Mouse (Mus musculus) testis, adult 2 months (tissue): ENCODE measurements around the gene Olfr223. TPM values are rescaled to one million over a fixed set of nuclear protein-coding genes. Genes with fewer than 3 reads are reported as not detected.

ENCODE experiments used
- H3K27ac ChIP-seq: fragments of 200-500 bp; 2 replicates; pipeline ENCODE4 v1.5.1; 2012; ENCODE audit warnings: low read depth, low read length; ENCODE audit not compliant: control insufficient read depth, insufficient read depth
- H3K27me3 ChIP-seq: fragments of 200-500 bp; 2 replicates; pipeline ENCODE4 v1.6.1; 2012; ENCODE audit warnings: mild to moderate bottlenecking, low read length, moderate library complexity; ENCODE audit not compliant: control insufficient read depth, insufficient read depth
- H3K36me3 ChIP-seq: fragments of 200-500 bp; 2 replicates; pipeline ENCODE4 v1.6.1; 2012; ENCODE audit warnings: mild to moderate bottlenecking, low read length; ENCODE audit not compliant: control insufficient read depth, insufficient read depth
- H3K4me1 ChIP-seq: fragments of 200-500 bp; 2 replicates; pipeline ENCODE4 v1.6.1; 2012; ENCODE audit warnings: low read length; ENCODE audit not compliant: control insufficient read depth, insufficient read depth
- H3K4me3 ChIP-seq: fragments of 200-500 bp; 2 replicates; pipeline ENCODE4 v1.5.1; 2012; ENCODE audit warnings: low read depth, mild to moderate bottlenecking, low read length, moderate library complexity, mixed read lengths; ENCODE audit not compliant: control insufficient read depth
- CTCF ChIP-seq: fragments of 200-500 bp; IDR thresholded peaks from 2 replicates; pipeline ENCODE4 v1.5.1; 2012; ENCODE audit warnings: low read depth, mild to moderate bottlenecking, inconsistent platforms, low read length, moderate library complexity; ENCODE audit not compliant: control insufficient read depth, insufficient read depth, insufficient replicate concordance
- POLR2A ChIP-seq: fragments of 200-500 bp; IDR thresholded peaks from 2 replicates; pipeline ENCODE4 v1.6.1; 2012; ENCODE audit warnings: low read depth, mild to moderate bottlenecking, inconsistent platforms, low read length, moderate library complexity; ENCODE audit not compliant: control insufficient read depth
- polyA plus RNA-seq: library from polyadenylated mRNA; depleted of rRNA; stranded (reverse); fragments of >200 nt; gene quantifications from 2 replicates; pipeline ENCODE4 v1.2.3, GENCODE M21; 2012; rRNA removed

Olfr223 gene
- polyA plus RNA-seq, 1 experiment: not detected

DNA sequence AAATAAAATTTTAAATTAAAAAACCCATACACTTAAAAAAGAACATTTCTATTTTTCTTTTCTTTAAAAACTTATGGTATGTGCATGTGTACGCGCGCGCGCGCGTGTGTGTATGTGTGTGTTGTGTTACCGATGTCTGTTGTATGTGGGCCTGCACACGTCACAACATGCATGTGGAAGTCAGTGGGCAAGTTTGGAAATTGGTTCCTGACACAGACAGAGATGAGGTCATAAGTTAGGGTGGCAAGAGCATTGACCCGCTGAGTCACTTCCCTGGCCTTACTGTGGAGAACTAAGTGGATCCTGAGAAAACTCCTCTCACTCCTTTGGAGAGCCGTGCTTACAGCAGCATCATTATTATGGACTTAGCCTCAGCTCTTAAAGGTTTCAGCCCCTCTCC, 39.0 kb downstream of the Olfr223 start:
- TF ChIP-seq CTCF (no peak), POLR2A (no peak)
- H3K27ac ChIP-seq: no peak overlapping the region
- no peaks in the 10 kb centered on the region for H3K36me3 ChIP-seq
- no peaks in the 10 kb centered on the region for H3K27me3 ChIP-seq
- no peaks in the 10 kb centered on the region for H3K4me1 ChIP-seq
- no peak overlapping the region for H3K4me3 ChIP-seq

DNA sequence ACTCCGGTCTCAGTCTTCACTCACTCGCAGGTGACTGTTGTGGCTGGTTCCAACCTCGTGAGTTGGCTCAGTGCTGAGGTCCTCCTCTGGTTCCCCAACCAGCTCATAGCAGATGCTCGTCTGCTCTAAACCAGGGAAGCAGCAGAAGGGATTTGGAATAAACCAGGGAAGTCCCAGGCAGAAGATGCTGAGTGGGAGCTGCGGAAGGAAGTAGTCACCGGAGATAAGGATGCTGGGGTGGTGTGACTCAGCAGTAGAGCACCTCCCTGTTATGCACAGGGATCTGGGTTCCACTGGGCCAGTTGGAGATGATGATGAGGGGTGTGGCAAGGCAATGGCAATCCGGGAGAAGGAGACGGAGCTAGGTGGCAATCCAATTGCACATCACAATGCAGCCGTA, 49.1 kb downstream of the Olfr223 start:
- H3K4me1 ChIP-seq: no peaks in the 10 kb centered on the region; the same call in 1 of the 2 replicates
- no peak overlapping the region for H3K27ac ChIP-seq
- H3K4me3 ChIP-seq: no peak overlapping the region
- TF ChIP-seq POLR2A (no peak), CTCF (no peak)
- no peaks in the 10 kb centered on the region for H3K36me3 ChIP-seq
- no peaks in the 10 kb centered on the region for H3K27me3 ChIP-seq

DNA sequence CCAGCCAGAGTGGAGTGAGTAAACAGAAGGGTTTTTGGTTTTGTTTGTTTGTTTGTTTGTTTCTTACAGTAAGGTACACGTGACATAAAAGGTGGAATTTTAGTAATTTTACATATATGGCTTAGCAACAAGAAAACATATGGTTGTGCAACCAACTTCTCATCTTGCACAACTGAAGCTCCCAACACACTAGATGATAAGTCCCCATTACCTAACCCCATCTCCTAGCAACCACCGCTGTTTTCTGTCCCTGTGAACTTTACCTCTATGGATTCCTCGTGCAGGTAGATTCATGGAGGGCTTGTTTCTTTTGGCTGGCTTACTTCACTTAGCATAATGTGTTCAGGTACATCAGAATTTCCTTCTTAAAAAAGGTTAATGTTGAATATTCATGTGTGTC, 49.7 kb downstream of the Olfr223 start:
- Histone ChIP-seq H3K27ac (no peak overlapping the region), H3K36me3 (no peaks in the 10 kb centered on the region), H3K4me3 (no peak overlapping the region), H3K4me1 (peaks cover 3% of the 10 kb centered on the region), H3K27me3 (no peaks in the 10 kb centered on the region)
- no peak for TF ChIP-seq CTCF
- no peak for TF ChIP-seq POLR2A

DNA sequence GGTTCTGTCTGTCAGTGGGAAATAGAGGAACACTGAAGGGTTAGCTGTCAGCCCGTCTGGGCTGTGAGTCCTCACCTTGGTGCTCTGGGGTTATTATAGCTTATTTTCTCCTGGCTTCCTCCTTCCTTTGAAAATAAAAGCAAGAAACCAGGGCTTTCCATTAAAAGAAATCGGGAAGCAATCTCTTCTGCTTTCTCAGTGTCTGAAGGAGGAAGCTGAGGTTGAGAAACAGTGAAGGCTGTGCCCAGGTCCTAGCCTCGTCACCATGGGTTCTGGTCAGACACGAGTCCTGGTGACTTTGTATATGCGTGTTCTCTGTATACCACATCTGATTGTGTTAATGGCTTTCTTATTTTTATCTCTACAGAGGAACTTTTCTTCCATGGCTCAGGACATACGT, 50.6 kb downstream of the Olfr223 start:
- H3K27ac ChIP-seq: no peak overlapping the region
- H3K4me3 ChIP-seq: no peak overlapping the region
- H3K36me3 ChIP-seq: no peaks in the 10 kb centered on the region
- peaks cover 8% of the 10 kb centered on the region for H3K4me1 ChIP-seq
- no peak for TF ChIP-seq CTCF
- no peak for TF ChIP-seq POLR2A
- no peaks in the 10 kb centered on the region for H3K27me3 ChIP-seq

DNA sequence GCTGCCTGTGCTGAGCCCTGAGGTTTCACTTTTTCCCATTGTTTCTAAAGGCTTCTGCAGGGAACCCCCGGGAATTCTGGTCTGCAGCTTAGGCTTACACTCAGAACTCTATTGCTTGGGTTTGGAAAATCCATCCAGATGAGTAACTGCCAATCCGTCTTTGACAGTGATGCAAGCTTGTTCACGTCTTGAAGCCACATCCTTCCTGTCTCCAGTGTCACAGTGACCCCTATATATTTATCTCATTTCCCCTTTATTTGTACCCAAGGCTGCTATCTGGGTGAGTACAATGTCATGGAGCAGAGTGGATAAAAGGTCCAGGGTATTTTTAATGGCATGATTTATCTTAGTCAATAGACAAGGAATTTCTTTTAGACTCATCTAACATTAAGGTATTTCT, 51.8 kb downstream of the Olfr223 start, which contains the start of gene Nlrp3:
TSS of gene Nlrp3 (plus strand) at position 245 of the 400 bp plus-strand sequence.
- H3K27ac ChIP-seq: no peak within 1 kb of the TSS
- no peak within 1 kb of the TSS for H3K4me3 ChIP-seq
- no peaks in the 10 kb centered on the region for H3K36me3 ChIP-seq
- no peaks in the 10 kb centered on the region for H3K27me3 ChIP-seq
- peaks cover 10% of the 10 kb centered on the region for H3K4me1 ChIP-seq
- TF ChIP-seq CTCF (no peak), POLR2A (no peak)

DNA sequence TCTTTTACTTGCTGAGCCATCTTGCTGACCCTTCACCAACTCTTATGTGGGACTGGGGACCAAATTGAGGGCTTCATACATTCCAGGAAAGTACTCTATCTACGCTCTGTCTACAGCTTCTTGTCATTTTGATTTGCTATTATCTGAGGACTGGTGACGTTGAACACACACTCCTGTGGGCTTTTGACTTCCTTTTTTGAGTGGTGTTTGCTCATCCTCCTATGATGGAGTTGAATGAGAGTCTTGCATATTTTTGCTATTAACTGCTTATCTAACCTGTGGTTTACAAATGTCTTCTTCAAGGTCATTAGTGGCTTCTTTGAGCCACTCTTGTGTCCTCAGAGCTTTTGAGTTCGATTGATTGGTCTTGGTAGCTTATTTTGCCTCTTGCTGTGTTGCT, 53.0 kb downstream of the Olfr223 start:
- no peak overlapping the region for H3K4me3 ChIP-seq
- TF ChIP-seq POLR2A (no peak), CTCF (no peak)
- no peaks in the 10 kb centered on the region for H3K36me3 ChIP-seq
- no peaks in the 10 kb centered on the region for H3K27me3 ChIP-seq
- H3K27ac ChIP-seq: no peak overlapping the region
- peaks cover 10% of the 10 kb centered on the region for H3K4me1 ChIP-seq

Other genes starting within 250 kb of the Olfr223 start
- 9.3 and 12.7 TPM in 2 replicates for gene Prss38, start 217.6 kb downstream of the Olfr223 start, polyA plus RNA-seq
- 2.8 and 3.0 TPM in 2 replicates for gene Jmjd4, start 143.2 kb downstream of the Olfr223 start, polyA plus RNA-seq
- 22.6 and 25.8 TPM in 2 replicates for gene Snap47, start 142.1 kb downstream of the Olfr223 start, polyA plus RNA-seq
- gene Zfp867, start 120.8 kb downstream of the Olfr223 start, polyA plus RNA-seq: 1.1 and 1.4 TPM in 2 replicates
- 75.9 and 80.8 TPM in 2 replicates for gene Zkscan17, start 66.5 kb downstream of the Olfr223 start, polyA plus RNA-seq
- gene Nlrp3, start 51.7 kb downstream of the Olfr223 start, polyA plus RNA-seq: 0.09 and 0.11 TPM in 2 replicates
- 0.15 and 0.16 TPM in 2 replicates for gene Olfr222, start 17.1 kb downstream of the Olfr223 start, polyA plus RNA-seq
- gene Mprip, start 68.0 kb upstream of the Olfr223 start, polyA plus RNA-seq: 237 and 246 TPM in 2 replicates
- gene Pld6, start 194.4 kb upstream of the Olfr223 start, polyA plus RNA-seq: 101 and 110 TPM in 2 replicates
- 20.0 and 20.3 TPM in 2 replicates for gene Flcn, start 216.7 kb upstream of the Olfr223 start, polyA plus RNA-seq
- 97.1 and 100 TPM in 2 replicates for gene Nt5m, start 246.2 kb upstream of the Olfr223 start, polyA plus RNA-seq
- gene Cops3, start 246.5 kb upstream of the Olfr223 start, polyA plus RNA-seq: 44.1 and 56.9 TPM in 2 replicates